Mouse (Mus musculus): ENCODE data around the gene Cyp4f18. TPM values are rescaled to one million over a fixed set of nuclear protein-coding genes. Genes with fewer than 3 reads are reported as not detected.
"Not testable (repeated sequence)": the region's sequence is repeated elsewhere in the genome, so short reads cannot be mapped to it uniquely, and the experiment has no call there.

Gene Cyp4f18
- total and polyA plus RNA-seq, 3 experiments, result 0.08 TPM; not detected in 2

GRCm38 (mm10) chr8:71954666-71955065 lies 54.8 kb downstream of the Cyp4f18 start:
- no peaks in the 10 kb centered on the region for H3K27me3 ChIP-seq (ENCODE audit: control insufficient read depth in 1 of 2, insufficient read depth in 2 of 2, low read length in 2 of 2)

GRCm38 (mm10) chr8:71952961-71953700 lies 56.3 kb downstream of the Cyp4f18 start:
- H3K27ac ChIP-seq (ENCODE audit: control insufficient read depth, low read depth, low read length); DNase-seq (ENCODE audit: low read depth, low spot score); H3K4me3 ChIP-seq (ENCODE audit: control insufficient read depth in 1 of 2, insufficient read depth in 1 of 2, low read depth in 2 of 2, low read length in 2 of 2); H3K27me3 ChIP-seq (ENCODE audit: control insufficient read depth in 1 of 2, insufficient read depth in 2 of 2, low read length in 2 of 2); H3K9ac ChIP-seq (ENCODE audit: control insufficient read depth, low read depth, low read length, poor library complexity, severe bottlenecking); H3K9me3 ChIP-seq (replicated peaks; ENCODE audit: insufficient read depth, low read length): not testable (repeated sequence)
- peaks cover 7 to 26% of the 10 kb centered on the region in 2 experiments; a peak in 3 of 4 replicates for H3K36me3 ChIP-seq (ENCODE audit: control insufficient read depth in 1 of 2, insufficient read depth in 2 of 2, low read length in 2 of 2)
- H3K4me1 ChIP-seq (ENCODE audit: control insufficient read depth in 1 of 2, insufficient read depth in 2 of 2, low read length in 2 of 2), result peaks cover 7 to 20% of the 10 kb centered on the region in 2 experiments; a peak in 3 of 4 replicates
- H3K79me2 ChIP-seq (ENCODE audit: control insufficient read depth, insufficient read depth, low read length, poor library complexity), result peaks cover 44% of the 10 kb centered on the region

More at GRCm38 (mm10) chr8:71954666-71955065, 54.8 kb downstream of the Cyp4f18 start:
- Histone ChIP-seq H3K36me3 (ENCODE audit: control insufficient read depth in 1 of 2, insufficient read depth in 2 of 2, low read length in 2 of 2) (peaks cover 7 to 26% of the 10 kb centered on the region in 2 experiments; a peak in 3 of 4 replicates), H3K79me2 (ENCODE audit: control insufficient read depth, insufficient read depth, low read length, poor library complexity) (peaks cover 52% of the 10 kb centered on the region), H3K4me1 (ENCODE audit: control insufficient read depth in 1 of 2, insufficient read depth in 2 of 2, low read length in 2 of 2) (peaks cover 7 to 19% of the 10 kb centered on the region in 2 experiments; a peak in 3 of 4 replicates), H3K9ac (ENCODE audit: control insufficient read depth, low read depth, low read length, poor library complexity, severe bottlenecking) (no peak overlapping the region), H3K9me3 (replicated peaks; ENCODE audit: insufficient read depth, low read length) (no peaks in the 10 kb centered on the region), H3K4me3 (ENCODE audit: control insufficient read depth in 1 of 2, insufficient read depth in 1 of 2, low read depth in 2 of 2, low read length in 2 of 2) (no peak overlapping the region), H3K27ac (ENCODE audit: control insufficient read depth, low read depth, low read length) (no peak overlapping the region)
- TF ChIP-seq MAFK (IDR thresholded peaks at IDR 0.05; ENCODE audit: borderline replicate concordance, low read depth, low read length), result no peak
- no peak for TF ChIP-seq MAZ (IDR thresholded peaks at IDR 0.05; ENCODE audit: low read depth, low read length)
- no peak for TF ChIP-seq ETS1 (IDR thresholded peaks at IDR 0.05; ENCODE audit: low read depth, low read length)
- TF ChIP-seq BHLHE40 (IDR thresholded peaks at IDR 0.05; ENCODE audit: borderline replicate concordance, low read depth, low read length), result no peak
- TF ChIP-seq SMC3 (IDR thresholded peaks at IDR 0.05; ENCODE audit: low read depth, low read length), result no peak
- no peak for DNase-seq (ENCODE audit: low read depth, low spot score)

DNA sequence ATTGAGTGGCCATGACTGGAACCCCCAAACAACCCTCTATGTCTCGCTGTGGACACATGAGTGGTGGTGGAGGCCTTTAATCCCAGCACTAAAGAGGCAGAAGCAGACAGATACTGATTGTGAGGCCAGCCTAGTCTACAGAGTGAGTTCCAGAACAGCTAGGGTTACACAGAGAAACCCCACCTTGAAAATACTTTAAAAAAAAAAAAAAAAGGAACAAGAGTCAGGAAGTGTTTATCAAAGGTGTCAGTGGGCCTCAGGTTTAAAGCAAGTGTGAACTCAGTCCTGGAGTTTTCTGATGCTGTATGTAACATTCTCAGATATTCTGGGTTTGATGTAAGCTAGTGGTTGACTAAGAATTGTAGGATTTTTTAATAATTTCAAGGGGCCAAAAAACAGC lies 56.9 kb downstream of the Cyp4f18 start:
- H3K9me3 ChIP-seq (replicated peaks; ENCODE audit: insufficient read depth, low read length), result no peaks in the 10 kb centered on the region
- peaks cover 7 to 26% of the 10 kb centered on the region in 2 experiments; a peak in 3 of 4 replicates for H3K36me3 ChIP-seq (ENCODE audit: control insufficient read depth in 1 of 2, insufficient read depth in 2 of 2, low read length in 2 of 2)
- DNase-seq (ENCODE audit: low read depth, low spot score), result peak; percentile 35
- H3K4me3 ChIP-seq (ENCODE audit: control insufficient read depth in 1 of 2, insufficient read depth in 1 of 2, low read depth in 2 of 2, low read length in 2 of 2), result peak overlapping the region in 1 of 2 experiments; percentile 100; a peak in 1 of 4 replicates
- H3K4me1 ChIP-seq (ENCODE audit: control insufficient read depth in 1 of 2, insufficient read depth in 2 of 2, low read length in 2 of 2), result peaks cover 7 to 21% of the 10 kb centered on the region in 2 experiments; a peak in 3 of 4 replicates
- H3K27ac ChIP-seq (ENCODE audit: control insufficient read depth, low read depth, low read length), result peak overlapping the region; percentile 1; the same call in 1 of the 2 replicates
- H3K27me3 ChIP-seq (ENCODE audit: control insufficient read depth in 1 of 2, insufficient read depth in 2 of 2, low read length in 2 of 2), result no peaks in the 10 kb centered on the region
- TF ChIP-seq ZNF384 (IDR thresholded peaks at IDR 0.05; ENCODE audit: low read depth, low read length) (peak; percentile 93), JUND (IDR thresholded peaks at IDR 0.05; ENCODE audit: low read depth, low read length) (no peak), ZC3H11A (IDR thresholded peaks at IDR 0.05; ENCODE audit: low read depth, low read length) (no peak), ETS1 (IDR thresholded peaks at IDR 0.05; ENCODE audit: low read depth, low read length) (no peak), TCF12 (IDR thresholded peaks at IDR 0.05; ENCODE audit: low read depth, low read length) (no peak), MXI1 (IDR thresholded peaks at IDR 0.05; ENCODE audit: low read depth, low read length) (0 out of 2 replicates have a peak, but pooled peaks have one; percentile 21), EP300 (IDR thresholded peaks at IDR 0.05; ENCODE audit: low read depth in 1 of 2, low read length in 2 of 2) (peak in 1 of 2 experiments; percentile 45; a peak in 1 of 4 replicates), ELF1 (IDR thresholded peaks at IDR 0.05; ENCODE audit: low read depth, low read length) (0 out of 2 replicates have a peak, but pooled peaks have one; percentile 24), MAFK (IDR thresholded peaks at IDR 0.05; ENCODE audit: borderline replicate concordance, low read depth, low read length) (no peak)
- H3K79me2 ChIP-seq (ENCODE audit: control insufficient read depth, insufficient read depth, low read length, poor library complexity), result peaks cover 41% of the 10 kb centered on the region
- H3K9ac ChIP-seq (ENCODE audit: control insufficient read depth, low read depth, low read length, poor library complexity, severe bottlenecking), result peak overlapping the region; percentile 98; the same call in 1 of the 2 replicates

All from MEL (cell line).